Mouse (Mus musculus) 416B (cell line): Measurements from ENCODE around the gene Rfx7.

Experiments used
- DNase-seq: peaks from one replicate; pipeline ENCODE4 v3.0.0; 2011; ENCODE audit warnings: low read depth

Gene Rfx7

GRCm38 (mm10) chr9:72531996-72532380, at the start of gene Rfx7:
Gene Rfx7, plus strand, starts transcription at chr9:72532240.
- DNase-seq = peak; percentile 61

- peak; percentile 43 for DNase-seq
Measured at GRCm38 (mm10) chr9:72488523-72488922, 43.5 kb upstream of the Rfx7 start.

- peak; percentile 56 for DNase-seq
Measured at GRCm38 (mm10) chr9:72489131-72489530, 42.9 kb upstream of the Rfx7 start.

- peak; percentile 91 for DNase-seq
Measured at GRCm38 (mm10) chr9:72491559-72492193, 40.4 kb upstream of the Rfx7 start.

GRCm38 (mm10) chr9:72492194-72492565, 39.9 kb upstream of the Rfx7 start, which contains the start of gene Tex9:
Gene Tex9, minus strand, starts transcription at chr9:72492212.
- DNase-seq = peak; percentile 75

- DNase-seq = peak; percentile 75
Measured at GRCm38 (mm10) chr9:72493465-72493864, 38.6 kb upstream of the Rfx7 start.

- DNase-seq = no peak
Measured at GRCm38 (mm10) chr9:72493984-72494685, 37.9 kb upstream of the Rfx7 start.

- no peak for DNase-seq
Measured at GRCm38 (mm10) chr9:72496691-72497090, 35.3 kb upstream of the Rfx7 start.

GRCm38 (mm10) chr9:72497171-72497570, 34.9 kb upstream of the Rfx7 start:
- DNase-seq = no peak

- DNase-seq = no peak
Measured at GRCm38 (mm10) chr9:72512229-72512981, 19.6 kb upstream of the Rfx7 start.

GRCm38 (mm10) chr9:72515366-72515765, 16.7 kb upstream of the Rfx7 start:
- DNase-seq = no peak

GRCm38 (mm10) chr9:72519246-72519645, 12.8 kb upstream of the Rfx7 start:
- DNase-seq = no peak

GRCm38 (mm10) chr9:72520849-72521248, 11.2 kb upstream of the Rfx7 start:
- peak; percentile 38 for DNase-seq

- peak; percentile 90 for DNase-seq
Measured at GRCm38 (mm10) chr9:72526091-72526490, 5.9 kb upstream of the Rfx7 start.

GRCm38 (mm10) chr9:72530237-72530636, 1.8 kb upstream of the Rfx7 start:
- DNase-seq = peak; percentile 98

GRCm38 (mm10) chr9:72530824-72531223, 1.2 kb upstream of the Rfx7 start:
- peak; percentile 71 for DNase-seq

- DNase-seq = peak; percentile 95
Measured at GRCm38 (mm10) chr9:72531291-72531995, 597 bp upstream of the Rfx7 start.

GRCm38 (mm10) chr9:72532381-72533088, 495 bp downstream of the Rfx7 start:
- DNase-seq = peak; percentile 74

- peak; percentile 69 for DNase-seq
Measured at GRCm38 (mm10) chr9:72533089-72533415, 1.0 kb downstream of the Rfx7 start.

- DNase-seq = peak; percentile 52
Measured at GRCm38 (mm10) chr9:72534985-72535384, 2.9 kb downstream of the Rfx7 start.

GRCm38 (mm10) chr9:72535394-72535793, 3.4 kb downstream of the Rfx7 start:
- peak; percentile 50 for DNase-seq

- peak; percentile 53 for DNase-seq
Measured at GRCm38 (mm10) chr9:72537086-72537485, 5.0 kb downstream of the Rfx7 start.
